7 mouse cellular contexts compared by ENCODE assay signal in the genomic region with DNA sequence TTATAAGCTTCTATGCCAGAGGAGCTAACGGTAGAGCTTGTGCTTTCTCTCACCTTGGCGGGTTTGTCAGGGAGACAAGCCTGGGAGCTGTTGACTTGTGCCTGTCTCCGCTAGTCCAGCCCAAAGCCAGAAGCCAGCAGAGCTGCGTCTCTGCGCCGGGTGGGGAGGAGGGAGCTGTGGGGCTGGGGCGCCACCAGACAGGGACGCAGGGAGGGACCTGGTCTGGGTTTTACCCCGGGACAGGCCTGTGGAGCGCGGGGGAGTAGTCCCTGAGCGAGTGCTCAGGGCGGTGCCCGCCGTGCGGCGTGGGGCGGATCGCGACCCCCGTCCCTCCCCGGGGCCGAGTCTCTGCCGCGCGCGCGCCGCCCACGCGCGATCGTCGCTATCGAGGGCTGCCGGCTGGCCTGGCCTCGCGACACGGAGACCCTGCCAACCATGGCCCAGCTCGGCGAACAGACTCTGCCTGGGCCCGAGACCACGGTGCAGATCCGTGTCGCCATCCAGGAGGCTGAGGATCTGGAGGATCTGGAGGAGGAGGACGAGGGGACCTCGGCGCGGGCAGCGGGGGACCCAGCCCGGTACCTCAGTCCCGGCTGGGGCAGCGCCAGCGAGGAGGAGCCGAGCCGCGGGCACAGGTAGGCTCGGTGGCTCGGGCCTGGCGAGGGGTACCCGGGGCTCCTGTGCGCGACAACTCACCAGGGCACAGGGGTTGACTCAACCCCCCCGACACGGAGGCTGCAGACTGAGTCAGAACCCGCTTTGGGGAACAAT. TPM values are rescaled to one million over a fixed set of nuclear protein-coding genes. Genes with fewer than 3 reads are reported as not detected.
A peak's percentile ranks its signal among the peaks of the same experiment; 100 is the strongest.
DNase-seq lines count a peak whose midpoint lies in the region; ATAC-seq lines count a peak whose summit lies in the region.

A gene (plus strand): TSS at position 219 of the 771 bp plus-strand sequence.

- no peaks in the 10 kb centered on the region for H3K36me3 ChIP-seq in midbrain, embryonic 10.5 days
- no peaks in the 10 kb centered on the region for H3K36me3 ChIP-seq in stomach, embryonic 14.5 days (ENCODE audit: control insufficient read depth, insufficient read depth, low read length)

- peak within 1 kb of the TSS; percentile 82 for H3K4me3 ChIP-seq in midbrain, embryonic 10.5 days
- peak within 1 kb of the TSS; percentile 59 for H3K4me3 ChIP-seq in stomach, embryonic 14.5 days (ENCODE audit: low read depth, low read length)

- H3K9me3 ChIP-seq in midbrain, embryonic 10.5 days (replicated peaks): no peaks in the 10 kb centered on the region
- no peaks in the 10 kb centered on the region for H3K9me3 ChIP-seq in stomach, embryonic 14.5 days (ENCODE audit: control insufficient read depth, low read depth, low read length)

- H3K9ac ChIP-seq in stomach, embryonic 14.5 days (replicated peaks; ENCODE audit: low read depth, low read length): peak within 1 kb of the TSS; percentile 67

- H3K27ac ChIP-seq in midbrain, embryonic 10.5 days (replicated peaks): peak within 1 kb of the TSS; percentile 85
- H3K27ac ChIP-seq in stomach, embryonic 14.5 days (ENCODE audit: low read length): no peak within 1 kb of the TSS

- peak within 1 kb of the TSS; percentile 99 for H3K4me2 ChIP-seq in stomach, embryonic 14.5 days (replicated peaks; ENCODE audit: low read depth, low read length)

- peak; percentile 41 to 50 for DNase-seq in adrenal gland, adult 18-20 months (ENCODE audit: low spot score in 2 of 2)
- DNase-seq in cerebellum, adult 11-12 months: peak; percentile 82
- DNase-seq in heart, postnatal 4 days: peak; percentile 64
- peak; percentile 62 to 64 for DNase-seq in left cerebral cortex, adult 8-10 months (ENCODE audit: low spot score in 2 of 2)
- peak; percentile 64 for DNase-seq in midbrain, embryonic 10.5 days (ENCODE audit: low spot score)

- WGBS in midbrain, embryonic 10.5 days: under 1% methylated on average over 66 of the region's 66 CpGs
- 2% methylated on average over 65 of the region's 66 CpGs for WGBS in stomach, embryonic 14.5 days

- H3K4me1 ChIP-seq in midbrain, embryonic 10.5 days: peaks cover 16% of the 10 kb centered on the region
- 0 out of 2 replicates have a peak, but pooled peaks cover 3% of the 10 kb centered on the region for H3K4me1 ChIP-seq in stomach, embryonic 14.5 days (ENCODE audit: control insufficient read depth, insufficient read depth, low read length)

- ATAC-seq in frontal cortex, adult (ENCODE audit: low TSS enrichment): peak; percentile 77
- 0 out of 2 replicates have a peak, but pooled peaks have one; percentile 56 for ATAC-seq in stomach, embryonic 14.5 days (ENCODE audit: insufficient number of reproducible peaks, insufficient read depth, low FRiP score, low read depth)

- peaks cover 40% of the 10 kb centered on the region for H3K27me3 ChIP-seq in midbrain, embryonic 10.5 days (ENCODE audit: low read depth, poor library complexity, severe bottlenecking)
- H3K27me3 ChIP-seq in stomach, embryonic 14.5 days (ENCODE audit: control insufficient read depth, insufficient read depth, low read length): no peaks in the 10 kb centered on the region

RNA-seq across cellular contexts. Expression of the gene that starts here (rescaled TPM):
- 1 to 10 TPM; 2.5 to 3.5 TPM for total RNA-seq in adrenal gland, adult 18-20 months (2021)
- total RNA-seq in heart, postnatal 4 days (2021): 1 to 10 TPM in 1 of 2 experiments, under 1 TPM in 1; 0.95 to 1.3 TPM
- total RNA-seq in left cerebral cortex, adult 8-10 months (2022): 10 to 100 TPM; 43.2 to 46.2 (median 43.7) TPM
- polyA plus RNA-seq in midbrain, embryonic 10.5 days (2016; fragmentation: Nextera tagmentation; extraction: Ambion mirVana): 1.2 and 1.9 TPM in 2 replicates
- 2.2 and 2.7 TPM in 2 replicates for polyA plus RNA-seq in stomach, embryonic 14.5 days (2014; fragmentation: Nextera tagmentation; extraction: Ambion mirVana)

Comparison
In these comparisons a context has a peak if more than half of its experiments do, and no peak if none do; other contexts are left out.
1. RNA of the gene that starts here (total RNA-seq): 43.2 to 46.2 TPM in left cerebral cortex, adult 8-10 months; 2.5 to 3.5 TPM in adrenal gland, adult 18-20 months and 0.95 to 1.3 TPM in heart, postnatal 4 days; every median in the first group is over 4 times any median in the second.
2. Peak in every context shown above with its lines, with median percentiles within 50 percentile points of each other: DNase-seq.